Mouse (Mus musculus) kidney, embryonic 15.5 days (tissue): ENCODE results near the gene Kif5c. TPM values are rescaled to one million over a fixed set of nuclear protein-coding genes. Genes with fewer than 3 reads are reported as not detected.

Experiments used
- ATAC-seq: fragments of 200-750 bp; cut with Nextera tagmentation; replicated peaks from 2 replicates; pipeline ENCODE4 v1.8.0; 2017; ENCODE audit warnings: moderate TSS enrichment; ENCODE audit not compliant: low FRiP score
- H3K27ac ChIP-seq: fragments of 300-500 bp; sonication (generic); 2 replicates; pipeline ENCODE4 v1.5.1; 2015; ENCODE audit warnings: mild to moderate bottlenecking, inconsistent platforms
- H3K27me3 ChIP-seq: fragments of 300-500 bp; sonication (generic); 2 replicates; pipeline ENCODE4 v1.6.1; 2015; ENCODE audit warnings: inconsistent platforms
- H3K36me3 ChIP-seq: fragments of 300-500 bp; sonication (generic); 2 replicates; pipeline ENCODE4 v1.6.1; 2015; ENCODE audit warnings: inconsistent platforms
- H3K4me1 ChIP-seq: fragments of 300-500 bp; sonication (generic); 2 replicates; pipeline ENCODE4 v1.6.1; 2015; ENCODE audit warnings: inconsistent platforms
- H3K4me2 ChIP-seq: fragments of 300-500 bp; sonication (generic); 2 replicates; pipeline ENCODE4 v1.6.1; 2015; ENCODE audit warnings: moderate library complexity, mild to moderate bottlenecking, inconsistent platforms
- H3K4me3 ChIP-seq: fragments of 300-500 bp; sonication (generic); replicated peaks from 2 replicates; pipeline ENCODE4 v1.5.1; 2015; ENCODE audit warnings: mild to moderate bottlenecking, inconsistent platforms
- H3K9ac ChIP-seq: fragments of 300-500 bp; sonication (generic); 2 replicates; pipeline ENCODE4 v1.6.1; 2015; ENCODE audit warnings: mild to moderate bottlenecking, inconsistent platforms
- H3K9me3 ChIP-seq: fragments of 300-500 bp; sonication (generic); replicated peaks from 2 replicates; pipeline ENCODE4 v1.6.1; 2016; ENCODE audit warnings: inconsistent platforms
- WGBS: fragments of 180-500 bp; shearing (Covaris S2); methylation state at CpG from one replicate; pipeline ENCODE4 v1.1.7; 2015; ENCODE audit warnings: mixed read lengths; 5-methylcytosine and 5-hydroxymethylcytosine counted together
- polyA plus RNA-seq: library from polyadenylated mRNA; unstranded; fragments of >200 nt; fragmentation: Nextera tagmentation; extraction: Ambion mirVana; gene quantifications from 2 replicates; pipeline ENCODE4 v1.2.1, GENCODE M21; 2015

Gene Kif5c
- polyA plus RNA-seq, 1 experiment from 2014 or later = 6.7 TPM

GRCm38 (mm10) chr2:49712336-49712887 is 93.3 kb downstream of the Kif5c start:
- Histone ChIP-seq H3K9ac (no peak overlapping the region), H3K36me3 (no peaks in the 10 kb centered on the region), H3K27ac (no peak overlapping the region), H3K9me3 (no peaks in the 10 kb centered on the region), H3K27me3 (no peaks in the 10 kb centered on the region), H3K4me3 (no peak overlapping the region), H3K4me2 (no peak overlapping the region), H3K4me1 (peaks cover 13% of the 10 kb centered on the region)
- ATAC-seq = no peak
- 38% methylated on average over 7 of the region's 7 CpGs for WGBS

GRCm38 (mm10) chr2:49716490-49716889 is 97.4 kb downstream of the Kif5c start:
- no peak overlapping the region for H3K27ac ChIP-seq
- 86% methylated on average over 7 of the region's 7 CpGs for WGBS
- H3K4me3 ChIP-seq = no peak overlapping the region
- no peaks in the 10 kb centered on the region for H3K27me3 ChIP-seq
- no peak overlapping the region for H3K4me2 ChIP-seq
- no peak overlapping the region for H3K9ac ChIP-seq
- no peak for ATAC-seq
- H3K36me3 ChIP-seq = no peaks in the 10 kb centered on the region
- H3K4me1 ChIP-seq = peaks cover 37% of the 10 kb centered on the region
- no peaks in the 10 kb centered on the region for H3K9me3 ChIP-seq

DNA sequence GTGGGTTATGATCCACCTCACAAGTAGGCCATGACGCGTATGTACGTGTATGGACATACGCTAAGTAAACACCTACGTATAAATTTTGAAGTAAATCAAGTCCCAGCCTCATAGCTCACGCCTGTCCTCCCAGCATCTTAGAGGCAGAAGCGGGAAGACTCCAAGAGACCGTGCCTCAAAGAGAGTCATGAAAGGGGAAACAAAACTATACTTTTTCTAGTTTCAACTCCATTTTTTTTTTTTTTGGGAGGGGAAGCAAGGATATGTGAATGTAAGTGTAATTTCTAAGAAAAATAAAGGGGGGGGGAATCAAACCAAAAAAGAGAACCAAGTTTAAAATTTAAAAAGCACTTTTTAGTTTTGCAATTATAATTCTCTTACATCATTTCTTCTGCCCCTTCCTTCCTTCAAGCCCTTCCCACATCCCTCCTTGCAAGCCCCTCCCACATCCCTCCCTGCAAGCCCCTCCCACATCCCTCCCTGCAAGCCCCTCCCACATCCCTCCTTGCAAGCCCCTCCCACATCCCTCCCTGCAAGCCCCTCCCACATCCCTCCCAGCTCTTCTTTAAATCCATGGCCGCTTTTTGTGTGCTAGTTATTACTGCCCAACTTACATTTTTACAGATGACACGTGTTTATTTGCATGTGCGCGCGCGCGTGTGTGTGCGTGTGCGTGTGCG is 98.5 kb downstream of the Kif5c start:
- Histone ChIP-seq H3K4me3 (no peak overlapping the region), H3K27ac (no peak overlapping the region), H3K9ac (no peak overlapping the region), H3K36me3 (no peaks in the 10 kb centered on the region), H3K27me3 (no peaks in the 10 kb centered on the region), H3K9me3 (no peaks in the 10 kb centered on the region), H3K4me1 (peaks cover 42% of the 10 kb centered on the region), H3K4me2 (no peak overlapping the region)
- ATAC-seq = no peak
- WGBS = 92% methylated on average over 18 of the region's 18 CpGs

DNA sequence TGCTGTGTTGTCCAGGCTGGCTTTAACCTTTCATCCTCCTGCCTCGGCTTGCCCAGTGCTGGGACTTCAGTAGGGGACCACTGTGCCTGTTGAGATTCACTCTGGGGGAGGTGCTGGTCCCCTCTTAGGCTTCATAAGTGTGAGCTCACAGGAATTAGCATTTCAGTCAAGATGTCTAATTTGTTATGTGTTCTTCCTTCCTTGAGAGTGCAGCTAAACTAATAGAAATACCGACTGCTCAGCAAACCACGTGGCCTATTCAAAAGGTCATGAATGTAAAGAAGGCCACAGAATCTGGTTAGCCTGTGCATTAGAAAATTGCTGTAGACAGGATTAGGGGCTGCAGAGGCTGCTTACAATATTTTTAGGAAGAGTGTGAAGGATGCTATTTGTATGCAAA is 99.4 kb downstream of the Kif5c start:
- Histone ChIP-seq H3K4me2 (no peak overlapping the region), H3K4me3 (no peak overlapping the region), H3K4me1 (peaks cover 42% of the 10 kb centered on the region), H3K9me3 (no peaks in the 10 kb centered on the region), H3K9ac (no peak overlapping the region), H3K27me3 (no peaks in the 10 kb centered on the region), H3K36me3 (no peaks in the 10 kb centered on the region), H3K27ac (no peak overlapping the region)
- 29% methylated on average over 3 of the region's 3 CpGs for WGBS
- ATAC-seq = no peak

- WGBS = 49% methylated on average over 8 of the region's 8 CpGs
- no peak for ATAC-seq
Observed at GRCm38 (mm10) chr2:49718935-49719850, 100.1 kb downstream of the Kif5c start.

GRCm38 (mm10) chr2:49719854-49720253 is 100.8 kb downstream of the Kif5c start:
- 0 out of 2 replicates have a peak, but pooled peaks have one; percentile 37 for ATAC-seq
- 2% methylated on average over 6 of the region's 6 CpGs for WGBS
- H3K9me3 ChIP-seq = no peaks in the 10 kb centered on the region
- H3K4me2 ChIP-seq = peak overlapping the region; percentile 28
- H3K4me1 ChIP-seq = peaks cover 40% of the 10 kb centered on the region
- no peak overlapping the region for H3K4me3 ChIP-seq
- peak overlapping the region; percentile 60 for H3K27ac ChIP-seq
- H3K36me3 ChIP-seq = no peaks in the 10 kb centered on the region
- H3K27me3 ChIP-seq = no peaks in the 10 kb centered on the region
- H3K9ac ChIP-seq = no peak overlapping the region

More at GRCm38 (mm10) chr2:49718935-49719850, 100.1 kb downstream of the Kif5c start:
- Histone ChIP-seq H3K4me1 (peaks cover 40% of the 10 kb centered on the region), H3K4me2 (no peak overlapping the region), H3K9ac (no peak overlapping the region), H3K27me3 (no peaks in the 10 kb centered on the region), H3K4me3 (no peak overlapping the region), H3K36me3 (no peaks in the 10 kb centered on the region), H3K9me3 (no peaks in the 10 kb centered on the region), H3K27ac (no peak overlapping the region)

GRCm38 (mm10) chr2:49720343-49720742 is 101.2 kb downstream of the Kif5c start:
- WGBS = 28% methylated on average over 9 of the region's 9 CpGs
- Histone ChIP-seq H3K9me3 (no peaks in the 10 kb centered on the region), H3K27me3 (no peaks in the 10 kb centered on the region), H3K9ac (no peak overlapping the region), H3K4me2 (peak overlapping the region; percentile 28), H3K4me3 (no peak overlapping the region), H3K36me3 (no peaks in the 10 kb centered on the region), H3K4me1 (peaks cover 40% of the 10 kb centered on the region), H3K27ac (peak overlapping the region; percentile 60)
- no peak for ATAC-seq

GRCm38 (mm10) chr2:49722331-49722730 is 103.2 kb downstream of the Kif5c start:
- Histone ChIP-seq H3K27ac (peak overlapping the region; percentile 70), H3K4me2 (no peak overlapping the region), H3K4me3 (no peak overlapping the region), H3K9ac (no peak overlapping the region), H3K27me3 (no peaks in the 10 kb centered on the region), H3K36me3 (no peaks in the 10 kb centered on the region), H3K9me3 (no peaks in the 10 kb centered on the region), H3K4me1 (peaks cover 45% of the 10 kb centered on the region)
- WGBS = 53% methylated on average over 9 of the region's 9 CpGs
- ATAC-seq = no peak

GRCm38 (mm10) chr2:49722983-49723382 is 103.9 kb downstream of the Kif5c start:
- WGBS = 87% methylated on average over 13 of the region's 13 CpGs
- H3K27ac ChIP-seq = peak overlapping the region; percentile 70; the same call in 1 of the 2 replicates
- H3K36me3 ChIP-seq = no peaks in the 10 kb centered on the region
- H3K4me1 ChIP-seq = peaks cover 47% of the 10 kb centered on the region
- H3K27me3 ChIP-seq = no peaks in the 10 kb centered on the region
- H3K4me3 ChIP-seq = no peak overlapping the region
- no peak overlapping the region for H3K4me2 ChIP-seq
- H3K9ac ChIP-seq = no peak overlapping the region
- no peak for ATAC-seq
- H3K9me3 ChIP-seq = no peaks in the 10 kb centered on the region

DNA sequence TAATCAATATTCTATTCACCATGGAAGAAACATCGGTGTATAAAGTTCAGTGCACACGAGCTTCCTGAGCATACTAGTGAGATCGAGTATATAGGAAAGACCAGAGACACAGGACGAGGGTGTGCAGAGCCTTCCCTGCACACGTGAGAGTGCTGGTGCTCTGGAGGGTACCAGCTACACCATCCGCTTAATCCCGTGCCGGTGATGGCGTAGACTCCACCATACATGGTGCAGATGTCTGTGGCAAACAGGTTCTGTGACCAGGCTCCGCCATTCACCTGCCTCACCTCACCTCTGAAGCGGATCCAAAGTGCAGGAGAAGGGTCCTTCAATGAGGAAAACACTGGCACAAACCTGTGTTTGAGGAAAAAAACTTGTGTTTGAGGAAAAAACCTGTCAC is 107.6 kb downstream of the Kif5c start:
- H3K9me3 ChIP-seq = no peaks in the 10 kb centered on the region
- H3K9ac ChIP-seq = no peak overlapping the region
- no peak overlapping the region for H3K4me2 ChIP-seq
- no peak for ATAC-seq
- H3K4me3 ChIP-seq = no peak overlapping the region
- WGBS = 86% methylated on average over 11 of the region's 11 CpGs
- no peaks in the 10 kb centered on the region for H3K36me3 ChIP-seq
- no peaks in the 10 kb centered on the region for H3K27me3 ChIP-seq
- peak overlapping the region; percentile 29; the same call in 1 of the 2 replicates for H3K27ac ChIP-seq
- H3K4me1 ChIP-seq = peaks cover 35% of the 10 kb centered on the region

DNA sequence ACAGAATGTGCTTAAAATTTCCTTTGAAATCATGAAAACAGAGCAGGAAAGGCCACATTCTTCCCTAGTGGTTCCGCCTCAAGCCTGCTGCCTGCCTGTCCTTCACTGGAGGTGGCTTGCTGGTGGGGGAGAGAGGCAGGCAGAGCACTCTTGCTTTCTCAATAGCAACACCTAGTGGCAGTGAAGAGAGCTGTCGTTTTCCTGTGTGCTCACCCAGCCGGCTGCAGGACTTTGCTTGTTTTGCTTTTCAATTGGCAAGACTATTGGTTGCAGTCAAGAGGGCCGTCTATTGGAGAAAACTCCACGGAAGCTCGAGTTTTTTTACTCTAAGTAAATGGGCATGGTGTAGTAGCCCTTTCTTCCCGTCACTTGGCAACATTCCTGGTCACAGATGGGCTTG is 108.1 kb downstream of the Kif5c start:
- H3K27ac ChIP-seq = peak overlapping the region; percentile 29; the same call in 1 of the 2 replicates
- no peaks in the 10 kb centered on the region for H3K9me3 ChIP-seq
- H3K9ac ChIP-seq = no peak overlapping the region
- no peaks in the 10 kb centered on the region for H3K36me3 ChIP-seq
- no peak overlapping the region for H3K4me2 ChIP-seq
- H3K4me3 ChIP-seq = no peak overlapping the region
- peak; percentile 77 for ATAC-seq
- no peaks in the 10 kb centered on the region for H3K27me3 ChIP-seq
- peaks cover 35% of the 10 kb centered on the region for H3K4me1 ChIP-seq
- 16% methylated on average over 7 of the region's 7 CpGs for WGBS

DNA sequence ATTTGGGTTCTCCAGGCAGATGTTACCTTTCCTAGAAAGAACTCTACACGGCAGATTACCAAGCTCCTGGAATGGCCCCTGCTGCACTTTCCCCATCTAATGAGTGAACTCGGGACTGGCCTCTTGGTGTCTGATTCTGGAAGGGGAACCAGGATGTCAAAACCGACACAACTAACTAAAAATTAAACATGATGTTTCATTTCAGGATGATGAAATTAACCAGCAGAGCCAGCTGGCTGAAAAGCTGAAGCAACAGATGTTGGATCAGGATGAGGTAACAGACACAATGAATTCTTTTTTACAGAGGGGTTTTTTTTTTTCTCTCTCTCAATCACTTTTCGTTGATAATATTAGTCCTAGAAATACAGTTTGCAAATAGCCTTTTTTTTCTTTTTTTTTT is 108.6 kb downstream of the Kif5c start:
- Histone ChIP-seq H3K36me3 (no peaks in the 10 kb centered on the region), H3K9ac (no peak overlapping the region), H3K4me2 (no peak overlapping the region), H3K27ac (no peak overlapping the region), H3K27me3 (no peaks in the 10 kb centered on the region), H3K9me3 (no peaks in the 10 kb centered on the region), H3K4me1 (peaks cover 37% of the 10 kb centered on the region), H3K4me3 (no peak overlapping the region)
- 81% methylated on average over 4 of the region's 4 CpGs for WGBS
- ATAC-seq = no peak
